Comparison of ENCODE assay signal across 9 mouse cellular contexts in the genomic region with DNA sequence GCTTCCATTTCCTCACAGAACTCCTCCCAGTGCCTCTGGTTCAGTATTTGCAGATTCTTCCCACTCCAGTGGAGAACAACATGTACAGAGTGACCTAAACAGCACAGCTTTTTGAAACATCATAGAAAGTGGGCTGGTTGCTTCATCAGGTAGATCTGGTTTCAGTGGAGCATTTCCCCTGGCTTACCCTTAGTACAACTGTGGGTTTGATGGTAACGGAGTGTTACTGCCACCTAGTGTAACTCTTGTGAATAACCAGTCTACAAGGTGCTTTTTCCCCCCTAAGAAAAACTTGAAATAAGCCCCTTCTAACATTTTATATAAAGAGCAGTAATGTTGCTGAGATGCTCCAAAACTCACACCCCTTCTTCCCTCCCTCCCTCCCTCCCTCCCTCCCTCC. TPM values are rescaled to one million over a fixed set of nuclear protein-coding genes. Genes with fewer than 3 reads are reported as not detected.
DNase-seq lines count a peak whose midpoint lies in the region; ATAC-seq and TF ChIP-seq lines count a peak whose summit lies in the region.
"Had no signal": no experiment of that assay in that cellular context is flagged by ENCODE, and none has a peak within 500 bp of the region (broad histone marks: within the 10 kb centered on the region; RNA-seq: fewer than 3 reads in every experiment).

No protein-coding gene starts in this region.

- peak; percentile 72; the same call in 1 of the 2 replicates for ATAC-seq in neutrophil, adult 5-6 weeks (ENCODE audit: extremely low read depth, insufficient number of reproducible peaks, low FRiP score, poor library complexity, severe bottlenecking)
- no peak for ATAC-seq in erythroblast, adult 5-6 weeks (replicated peaks; ENCODE audit: low FRiP score, poor library complexity, severe bottlenecking)

- DNase-seq in layer of hippocampus, adult 2 months (ENCODE audit: low spot score in 2 of 2) = peak; percentile 35 to 42
- DNase-seq in layer of hippocampus, adult 9-11 months = no peak
- peak; percentile 29 for DNase-seq in ES-E14 (ENCODE audit: low read depth, low spot score)
- peak; percentile 72 for DNase-seq in embryo, embryonic 10.5 days (ENCODE audit: low spot score)
- peak; percentile 21 to 56 for DNase-seq in left cerebral cortex, postnatal 25 days (ENCODE audit: low spot score in 2 of 2)

- H3K36me3 ChIP-seq in ES-E14 (ENCODE audit: control insufficient read depth, insufficient read depth, low read length, poor library complexity, severe bottlenecking) = no peaks in the 10 kb centered on the region
- H3K36me3 ChIP-seq: limb, embryonic 15.5 days had no signal

- H3K4me3 ChIP-seq in layer of hippocampus, adult 2 months = no peak overlapping the region
- H3K4me3 ChIP-seq in ES-E14 (ENCODE audit: insufficient read depth in 1 of 2, low read depth in 1 of 2, low read length in 2 of 2, poor library complexity in 1 of 2, severe bottlenecking in 1 of 2) = no peak overlapping the region
- H3K4me3 ChIP-seq: erythroblast, embryonic 14.5 days; limb, embryonic 15.5 days had no signal

- no peaks in the 10 kb centered on the region for H3K9me3 ChIP-seq in ES-E14 (ENCODE audit: control insufficient read depth, insufficient read depth, low read depth, low read length)
- H3K9me3 ChIP-seq: limb, embryonic 15.5 days had no signal

- no peak overlapping the region for H3K27ac ChIP-seq in layer of hippocampus, adult 2 months
- no peak overlapping the region for H3K27ac ChIP-seq in ES-E14 (ENCODE audit: insufficient read depth, low read depth, low read length, poor library complexity, severe bottlenecking)
- H3K27ac ChIP-seq: limb, embryonic 15.5 days had no signal

- H3K9ac ChIP-seq in ES-E14 (ENCODE audit: insufficient read depth, low read depth, low read length, poor library complexity, severe bottlenecking) = no peak overlapping the region
- H3K9ac ChIP-seq: limb, embryonic 15.5 days had no signal

- peak; percentile 85 for TF ChIP-seq CTCF in layer of hippocampus, adult 2 months (conservative IDR thresholded peaks at IDR 0.05)

- intact Hi-C loops in left cerebral cortex, postnatal 25 days (cut with DNase I) = loop anchor here (2.0 to 10.0 kb wide), 2 partner anchors 19 to 1221 kb away; no protein-coding TSS in a partner anchor

- H3K4me1 ChIP-seq in ES-E14 (ENCODE audit: control insufficient read depth in 2 of 2, insufficient read depth in 2 of 2, low read length in 2 of 2, poor library complexity in 1 of 2) = no peaks in the 10 kb centered on the region
- H3K4me1 ChIP-seq: limb, embryonic 15.5 days had no signal

- in situ Hi-C loops in ES-E14 (cut with MboI; ENCODE audit: low sequenced_read_pairs in 2 of 2, unreplicated experiment in 2 of 2) = no loop called here

TF ChIP-seq in ES-E14, 5 proteins besides CTCF, POLR2A, EP300 and RAD21:
- 0 out of 2 replicates have a peak, but pooled peaks have one; percentile 27 for TF ChIP-seq ZC3H11A (IDR thresholded peaks at IDR 0.05; ENCODE audit: borderline replicate concordance, low read depth, low read length)
- no peak for TF ChIP-seq HCFC1 (IDR thresholded peaks at IDR 0.05; ENCODE audit: borderline replicate concordance, insufficient read depth, low read length)
- TF ChIP-seq MAFK (IDR thresholded peaks at IDR 0.05; ENCODE audit: insufficient read depth, low read depth, low read length) = no peak

RNA-seq across cellular contexts. Expression of gene Lpcat4, which starts 23.3 kb away (rescaled TPM):
- 10 to 100 TPM; 87.5 to 89.8 TPM for total RNA-seq in layer of hippocampus, adult 2 months (2021)
- total RNA-seq in ES-E14 (2012; rRNA removed) = 15.8 and 25.0 TPM in 2 replicates
- total RNA-seq in left cerebral cortex, postnatal 25 days (2021) = 100 to 1,000 TPM; 135 to 158 TPM
- 12.5 and 19.2 TPM in 2 replicates for total RNA-seq in neutrophil, adult 5-6 weeks (2017)
- total RNA-seq in erythroblast, adult 5-6 weeks (2015; ENCODE audit: low replicate concordance) = 5.4 and 8.6 TPM in 2 replicates
- 2.6 and 5.4 TPM in 2 replicates for total RNA-seq in erythroblast, adult 5-6 weeks (2017; ENCODE audit: low replicate concordance)

RNA-seq across cellular contexts. Expression of gene Nutm1, which starts 43.1 kb away (rescaled TPM):
- total RNA-seq in layer of hippocampus, adult 2 months (2021) = not detected
- total RNA-seq in ES-E14 (2012; rRNA removed) = not detected in 2 replicates
- under 1 TPM in 1 of 2 experiments, not detected in 1; 0.09 TPM for total RNA-seq in left cerebral cortex, postnatal 25 days (2021)
- total RNA-seq in neutrophil, adult 5-6 weeks (2017) = not detected in 2 replicates
- not detected in 2 replicates for total RNA-seq in erythroblast, adult 5-6 weeks (2015; ENCODE audit: low replicate concordance)
- total RNA-seq in erythroblast, adult 5-6 weeks (2017; ENCODE audit: low replicate concordance) = not detected in 2 replicates

RNA-seq across cellular contexts. Expression of gene Nop10, which starts 45.7 kb away (rescaled TPM):
- 10 to 100 TPM; 51.6 to 52.0 TPM for total RNA-seq in layer of hippocampus, adult 2 months (2021)
- 308 and 339 TPM in 2 replicates for total RNA-seq in ES-E14 (2012; rRNA removed)
- total RNA-seq in left cerebral cortex, postnatal 25 days (2021) = 10 to 100 TPM; 50.4 to 55.0 TPM
- total RNA-seq in neutrophil, adult 5-6 weeks (2017) = 34.6 and 45.7 TPM in 2 replicates
- 23.6 and 25.4 TPM in 2 replicates for total RNA-seq in erythroblast, adult 5-6 weeks (2015; ENCODE audit: low replicate concordance)
- 28.3 and 33.6 TPM in 2 replicates for total RNA-seq in erythroblast, adult 5-6 weeks (2017; ENCODE audit: low replicate concordance)

RNA-seq across cellular contexts. Expression of gene Slc12a6, which starts 49.6 kb away (rescaled TPM):
- total RNA-seq in layer of hippocampus, adult 2 months (2021) = 100 to 1,000 TPM; 107 to 112 TPM
- total RNA-seq in ES-E14 (2012; rRNA removed) = 20.7 and 29.2 TPM in 2 replicates
- 100 to 1,000 TPM; 119 to 130 TPM for total RNA-seq in left cerebral cortex, postnatal 25 days (2021)
- 376 and 406 TPM in 2 replicates for total RNA-seq in neutrophil, adult 5-6 weeks (2017)
- 94.7 and 134 TPM in 2 replicates for total RNA-seq in erythroblast, adult 5-6 weeks (2015; ENCODE audit: low replicate concordance)
- 97.9 and 119 TPM in 2 replicates for total RNA-seq in erythroblast, adult 5-6 weeks (2017; ENCODE audit: low replicate concordance)

RNA-seq across cellular contexts. Expression of gene Gm21985, which starts 50.1 kb away (rescaled TPM):
- under 1 TPM in 1 of 2 experiments, not detected in 1; 0.22 TPM for total RNA-seq in layer of hippocampus, adult 2 months (2021)
- 0.69 and 0.98 TPM in 2 replicates for total RNA-seq in ES-E14 (2012; rRNA removed)
- total RNA-seq in left cerebral cortex, postnatal 25 days (2021) = 1 to 10 TPM; 4.1 to 4.4 TPM
- total RNA-seq in neutrophil, adult 5-6 weeks (2017) = 2.0 TPM in 1 of 2 replicates, not detected in the other
- not detected in 2 replicates for total RNA-seq in erythroblast, adult 5-6 weeks (2015; ENCODE audit: low replicate concordance)
- total RNA-seq in erythroblast, adult 5-6 weeks (2017; ENCODE audit: low replicate concordance) = 0.60 and 8.5 TPM in 2 replicates
